Mouse (Mus musculus): ENCODE measurements around the gene Creld1.

DNA sequence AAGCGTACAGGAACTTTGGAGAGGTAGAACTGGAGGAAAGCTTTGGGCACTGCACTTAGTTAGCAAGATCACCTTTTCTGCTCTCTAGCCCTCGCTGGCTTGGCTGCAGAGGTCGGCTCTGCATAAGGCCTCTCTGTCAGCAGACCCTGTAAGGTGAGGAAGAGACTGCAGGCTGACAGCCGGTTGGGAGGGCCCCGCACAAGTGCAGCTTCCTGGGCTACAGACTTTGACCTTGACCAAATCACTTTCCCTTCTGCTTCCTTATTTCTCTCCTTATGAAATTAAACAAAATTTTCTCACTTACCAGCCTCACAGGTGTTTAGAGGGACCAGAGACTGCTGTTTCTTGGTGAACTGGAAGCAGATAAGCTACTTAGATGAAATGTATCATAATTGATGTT lies 28.1 kb upstream of the Creld1 start:
- TF ChIP-seq CTCF (IDR thresholded peaks at IDR 0.05; ENCODE audit: low read depth) (no peak), EP300 (IDR thresholded peaks at IDR 0.05; ENCODE audit: low read depth) (no peak)
